Mouse (Mus musculus) heart, postnatal 0 days (tissue): ENCODE data around the gene Otud3.

ENCODE experiments used
- CTCF ChIP-seq: IDR thresholded peaks from 2 replicates; pipeline ENCODE4 v1.5.1; 2016; ENCODE audit warnings: antibody characterized with exemption, control low read depth, low read depth
- EP300 ChIP-seq: IDR thresholded peaks from 2 replicates; pipeline ENCODE4 v1.6.1; 2016; ENCODE audit warnings: antibody characterized with exemption, low read depth

- TF ChIP-seq EP300 (no peak), CTCF (no peak)
Observed at GRCm38 (mm10) chr4:138865092-138865491, 48.7 kb downstream of the Otud3 start.
